Mouse (Mus musculus) embryonic facial prominence, embryonic 11.5 days (tissue): ENCODE data around the gene Pxmp4. TPM values are rescaled to one million over a fixed set of nuclear protein-coding genes. Genes with fewer than 3 reads are reported as not detected.

ENCODE experiments used
- ATAC-seq: fragments of 200-750 bp; cut with Nextera tagmentation; replicated peaks from 2 replicates; pipeline ENCODE4 v1.8.0; 2017; ENCODE audit warnings: low read depth; ENCODE audit not compliant: insufficient number of reproducible peaks, low FRiP score, low TSS enrichment
- DNase-seq: peaks from one replicate; pipeline ENCODE4 v3.0.0-alpha.2; 2015; ENCODE audit warnings: low spot score
- H3K27ac ChIP-seq: fragments of 300-500 bp; sonication (generic); replicated peaks from 2 replicates; pipeline ENCODE4 v1.5.1; 2014; ENCODE audit warnings: mild to moderate bottlenecking, low read depth, low read length, control low read depth
- H3K27me3 ChIP-seq: fragments of 300-500 bp; sonication (generic); 2 replicates; pipeline ENCODE4 v1.6.1; 2014; ENCODE audit warnings: mild to moderate bottlenecking, low read length, moderate library complexity, mixed read lengths; ENCODE audit not compliant: control insufficient read depth, insufficient read depth
- H3K36me3 ChIP-seq: fragments of 300-500 bp; sonication (generic); replicated peaks from 2 replicates; pipeline ENCODE4 v1.6.1; 2014; ENCODE audit warnings: low read depth, mild to moderate bottlenecking, low read length, moderate library complexity, mixed read lengths; ENCODE audit not compliant: control insufficient read depth, insufficient read depth
- H3K4me1 ChIP-seq: fragments of 300-500 bp; sonication (generic); 2 replicates; pipeline ENCODE4 v1.6.1; 2014; ENCODE audit warnings: low read length, mixed read lengths; ENCODE audit not compliant: control insufficient read depth, insufficient read depth
- H3K4me2 ChIP-seq: fragments of 300-500 bp; sonication (generic); 2 replicates; pipeline ENCODE4 v1.6.1; 2014; ENCODE audit warnings: low read depth, mild to moderate bottlenecking, control low read depth, low read length, moderate library complexity
- H3K4me3 ChIP-seq: fragments of 300-500 bp; sonication (generic); 2 replicates; pipeline ENCODE4 v1.5.1; 2014; ENCODE audit warnings: low read depth, low read length, control low read depth
- H3K9ac ChIP-seq: fragments of 300-500 bp; sonication (generic); replicated peaks from 2 replicates; pipeline ENCODE4 v1.6.1; 2014; ENCODE audit warnings: mild to moderate bottlenecking, control low read depth, low read length
- H3K9me3 ChIP-seq: fragments of 300-500 bp; sonication (generic); replicated peaks from 2 replicates; pipeline ENCODE4 v1.6.1; 2016; ENCODE audit warnings: mild to moderate bottlenecking, low read length, inconsistent platforms, mixed read lengths; ENCODE audit not compliant: control insufficient read depth
- WGBS: fragments of 180-500 bp; shearing (Covaris S2); extraction: QIAGEN DNeasy Blood & Tissue Kit; methylation state at CpG from one replicate; pipeline ENCODE4 v1.1.7; 2014; 5-methylcytosine and 5-hydroxymethylcytosine counted together
- polyA plus RNA-seq: library from polyadenylated mRNA; unstranded; fragments of >200 nt; fragmentation: Nextera tagmentation; extraction: Ambion mirVana; gene quantifications from 2 replicates; pipeline ENCODE4 v1.2.1, GENCODE M21; 2014

The Pxmp4 gene
- polyA plus RNA-seq, 1 experiment from 2014 or later, result 13.6 TPM

- no peak for DNase-seq
- WGBS, result 94% methylated on average over 4 of the region's 4 CpGs
- no peak overlapping the region for H3K4me3 ChIP-seq
- peaks cover 5% of the 10 kb centered on the region for H3K36me3 ChIP-seq
- H3K27ac ChIP-seq, result no peak overlapping the region
- ATAC-seq, result no peak
- H3K27me3 ChIP-seq, result no peaks in the 10 kb centered on the region
- H3K4me1 ChIP-seq, result no peaks in the 10 kb centered on the region
- no peak overlapping the region for H3K9ac ChIP-seq
- H3K9me3 ChIP-seq, result no peaks in the 10 kb centered on the region
- H3K4me2 ChIP-seq, result no peak overlapping the region
These were observed 35.6 kb upstream of the Pxmp4 start for GRCm38 (mm10) chr2:154639115-154639514.

- H3K36me3 ChIP-seq, result peaks cover 5% of the 10 kb centered on the region
These were observed 35.0 kb upstream of the Pxmp4 start for GRCm38 (mm10) chr2:154638521-154638920.

DNA sequence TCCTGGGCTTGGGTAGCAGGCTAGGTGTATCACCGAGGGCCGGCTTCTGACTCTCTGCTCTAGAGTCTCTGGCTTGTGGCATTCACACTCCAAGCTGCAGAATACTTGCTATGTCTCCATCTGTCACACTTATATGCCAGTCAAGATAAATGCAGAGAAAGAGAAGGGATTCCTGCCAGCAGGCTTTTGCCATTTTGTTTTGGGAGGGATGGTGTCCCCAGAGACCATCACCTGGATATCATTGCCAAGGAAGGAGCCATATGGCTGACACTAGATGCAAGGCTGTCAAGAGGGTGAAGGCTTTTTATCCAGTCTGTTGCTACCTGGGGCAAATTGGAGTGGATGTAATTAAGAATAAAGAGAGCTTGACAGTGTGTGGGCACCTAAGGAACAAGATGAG is 32.3 kb upstream of the Pxmp4 start:
- ATAC-seq, result no peak
- peaks cover 5% of the 10 kb centered on the region for H3K36me3 ChIP-seq
- 96% methylated on average over 2 of the region's 2 CpGs for WGBS

More at GRCm38 (mm10) chr2:154638521-154638920, 35.0 kb upstream of the Pxmp4 start:
- no peak overlapping the region for H3K4me3 ChIP-seq
- no peaks in the 10 kb centered on the region for H3K27me3 ChIP-seq
- WGBS, result 96% methylated on average over 3 of the region's 3 CpGs
- H3K4me1 ChIP-seq, result no peaks in the 10 kb centered on the region
- no peak for DNase-seq
- ATAC-seq, result no peak
- H3K9me3 ChIP-seq, result no peaks in the 10 kb centered on the region
- H3K9ac ChIP-seq, result no peak overlapping the region
- no peak overlapping the region for H3K4me2 ChIP-seq
- H3K27ac ChIP-seq, result no peak overlapping the region

GRCm38 (mm10) chr2:154633876-154634644 is 30.6 kb upstream of the Pxmp4 start:
- Histone ChIP-seq H3K27me3 (no peaks in the 10 kb centered on the region), H3K4me1 (no peaks in the 10 kb centered on the region), H3K4me3 (no peak overlapping the region), H3K9me3 (no peaks in the 10 kb centered on the region), H3K9ac (no peak overlapping the region), H3K4me2 (no peak overlapping the region), H3K36me3 (peaks cover 5% of the 10 kb centered on the region), H3K27ac (no peak overlapping the region)
- WGBS, result 93% methylated on average over 9 of the region's 9 CpGs
- no peak for DNase-seq
- ATAC-seq, result no peak

More for the DNA sequence above, 32.3 kb upstream of the Pxmp4 start:
- Histone ChIP-seq H3K4me2 (no peak overlapping the region), H3K27me3 (no peaks in the 10 kb centered on the region), H3K27ac (no peak overlapping the region), H3K4me3 (no peak overlapping the region), H3K9ac (no peak overlapping the region), H3K4me1 (no peaks in the 10 kb centered on the region), H3K9me3 (no peaks in the 10 kb centered on the region)
- DNase-seq, result no peak

GRCm38 (mm10) chr2:154633039-154633742 is 29.7 kb upstream of the Pxmp4 start:
- no peak overlapping the region for H3K4me2 ChIP-seq
- no peaks in the 10 kb centered on the region for H3K27me3 ChIP-seq
- no peaks in the 10 kb centered on the region for H3K4me1 ChIP-seq
- WGBS, result 94% methylated on average over 5 of the region's 5 CpGs
- ATAC-seq (no peak), DNase-seq (no peak)
- H3K36me3 ChIP-seq, result peaks cover 2% of the 10 kb centered on the region
- no peak overlapping the region for H3K4me3 ChIP-seq
- H3K9me3 ChIP-seq, result no peaks in the 10 kb centered on the region
- no peak overlapping the region for H3K27ac ChIP-seq
- no peak overlapping the region for H3K9ac ChIP-seq

DNA sequence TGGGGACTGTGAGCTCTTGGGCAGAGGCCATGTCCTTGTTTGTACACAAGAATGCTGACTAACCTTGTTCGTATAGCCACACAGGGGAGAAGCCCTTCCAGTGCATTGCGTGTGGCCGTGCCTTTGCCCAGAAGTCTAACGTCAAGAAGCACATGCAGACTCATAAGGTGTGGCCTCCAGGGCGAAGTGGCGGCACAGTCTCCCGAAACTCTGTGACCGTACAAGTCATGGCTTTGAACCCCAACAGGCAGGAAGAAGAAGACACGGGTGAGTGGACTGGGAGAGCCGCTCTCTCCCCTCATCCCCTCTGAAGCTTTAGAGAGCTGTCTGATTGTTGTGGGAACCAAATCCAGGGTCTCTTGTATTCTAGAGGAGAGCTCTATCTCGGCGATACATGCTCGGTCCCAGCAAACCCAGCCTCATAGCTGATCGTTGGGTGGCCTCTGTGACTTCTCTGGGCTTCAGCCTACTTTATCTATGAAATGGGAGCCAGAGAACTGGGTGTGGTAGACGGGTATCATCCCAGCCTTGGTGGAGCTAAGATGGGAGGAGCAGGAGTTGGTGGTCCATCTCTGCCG is 28.8 kb upstream of the Pxmp4 start:
- no peaks in the 10 kb centered on the region for H3K4me1 ChIP-seq
- DNase-seq (no peak), ATAC-seq (no peak)
- no peak overlapping the region for H3K9ac ChIP-seq
- H3K4me3 ChIP-seq, result no peak overlapping the region
- 92% methylated on average over 16 of the region's 16 CpGs for WGBS
- H3K36me3 ChIP-seq, result no peaks in the 10 kb centered on the region; the same call in 1 of the 2 replicates
- H3K27ac ChIP-seq, result no peak overlapping the region
- H3K4me2 ChIP-seq, result no peak overlapping the region
- H3K27me3 ChIP-seq, result no peaks in the 10 kb centered on the region
- no peaks in the 10 kb centered on the region for H3K9me3 ChIP-seq

DNA sequence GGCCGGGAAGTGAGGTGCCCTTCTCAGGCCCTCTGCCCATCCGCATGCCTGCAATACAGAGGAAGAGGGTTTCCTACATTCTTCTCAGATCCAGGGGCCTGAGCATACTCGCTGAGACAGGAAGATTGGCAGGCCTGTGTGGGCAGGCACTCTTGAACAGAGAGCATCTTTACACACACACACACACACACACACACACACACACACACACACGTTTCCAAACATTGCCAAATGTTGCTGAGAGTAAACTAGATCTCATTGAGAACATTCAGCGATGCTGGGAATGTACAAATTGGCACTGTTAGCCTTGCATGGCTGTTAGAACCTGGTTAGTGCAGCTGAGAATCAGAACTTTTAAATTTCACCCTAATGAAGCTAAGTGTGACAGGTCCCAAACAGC is 27.0 kb upstream of the Pxmp4 start:
- no peak overlapping the region for H3K4me3 ChIP-seq
- no peak overlapping the region for H3K27ac ChIP-seq
- H3K4me2 ChIP-seq, result no peak overlapping the region
- no peaks in the 10 kb centered on the region for H3K4me1 ChIP-seq
- no peaks in the 10 kb centered on the region for H3K9me3 ChIP-seq
- ATAC-seq (no peak), DNase-seq (no peak)
- 80% methylated on average over 5 of the region's 5 CpGs for WGBS
- no peak overlapping the region for H3K9ac ChIP-seq
- H3K27me3 ChIP-seq, result no peaks in the 10 kb centered on the region
- no peaks in the 10 kb centered on the region; the same call in 1 of the 2 replicates for H3K36me3 ChIP-seq

DNA sequence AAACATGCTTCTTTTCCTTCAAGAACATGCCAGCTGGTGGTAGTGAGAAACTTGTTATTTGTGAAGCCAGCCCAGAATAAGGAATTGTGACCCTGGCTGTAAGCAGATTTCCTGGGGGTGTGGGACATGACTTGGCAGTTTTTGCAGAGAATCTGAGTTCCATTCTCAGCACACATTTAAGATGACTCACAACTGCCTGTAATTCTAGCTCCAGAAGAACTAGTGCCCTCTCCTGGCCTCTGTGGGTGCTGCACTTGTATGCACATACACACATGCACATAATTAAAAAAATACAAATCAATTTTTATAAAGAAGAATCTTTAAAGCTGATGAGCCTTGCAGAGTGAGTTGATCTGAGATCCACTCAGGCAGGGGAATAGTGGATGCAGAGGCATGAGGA is 20.6 kb upstream of the Pxmp4 start:
- Histone ChIP-seq H3K9me3 (no peaks in the 10 kb centered on the region), H3K27ac (no peak overlapping the region), H3K36me3 (no peaks in the 10 kb centered on the region), H3K4me1 (no peaks in the 10 kb centered on the region), H3K9ac (no peak overlapping the region), H3K4me2 (no peak overlapping the region), H3K27me3 (no peaks in the 10 kb centered on the region), H3K4me3 (no peak overlapping the region)
- no peak for DNase-seq
- ATAC-seq, result no peak
